Mouse (Mus musculus): ENCODE measurements around the gene Bglap3. TPM values are rescaled to one million over a fixed set of nuclear protein-coding genes. Genes with fewer than 3 reads are reported as not detected.
"Not testable (repeated sequence)": the region's sequence is repeated elsewhere in the genome, so short reads cannot be mapped to it uniquely, and the experiment has no call there.

The Bglap3 gene
- polyA plus RNA-seq, 1 experiment from 2014 or later = 0.10 TPM

DNA sequence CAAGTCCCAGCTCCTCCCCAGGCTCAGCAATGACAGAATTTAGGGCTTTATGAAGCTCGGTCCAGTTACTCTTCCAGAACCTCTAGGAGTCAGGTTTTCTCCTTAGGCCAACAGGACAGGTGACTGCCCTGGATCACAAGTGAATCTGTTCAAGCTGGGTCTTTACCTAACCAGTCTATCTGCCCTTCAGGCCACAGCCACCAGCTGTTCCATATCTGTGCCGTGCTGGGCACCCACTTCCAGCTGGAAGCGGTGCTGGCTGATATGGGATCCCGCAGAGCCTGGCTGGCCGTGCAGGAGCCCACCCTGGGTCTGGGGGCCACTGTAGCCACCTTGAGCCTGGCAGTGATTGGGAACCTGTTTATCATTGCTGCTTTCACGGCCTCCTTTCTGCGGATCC, 9.8 kb upstream of the Bglap3 start:
- not testable (repeated sequence) for H3K4me3 ChIP-seq (ENCODE audit: low read length); H3K36me3 ChIP-seq (ENCODE audit: control insufficient read depth, insufficient read depth, low read length); H3K4me1 ChIP-seq (ENCODE audit: control insufficient read depth, insufficient read depth, low read depth, low read length); H3K27ac ChIP-seq (ENCODE audit: low read depth, low read length); H3K9me3 ChIP-seq (ENCODE audit: control insufficient read depth, low read length); H3K4me2 ChIP-seq (ENCODE audit: low read length); H3K27me3 ChIP-seq (replicated peaks; ENCODE audit: control insufficient read depth, insufficient read depth, low read length); H3K9ac ChIP-seq (ENCODE audit: low read depth, low read length)
- 24% methylated on average over 1 of the region's 7 CpGs for WGBS
- ATAC-seq = peak; percentile 27; the same call in 1 of the 2 replicates

DNA sequence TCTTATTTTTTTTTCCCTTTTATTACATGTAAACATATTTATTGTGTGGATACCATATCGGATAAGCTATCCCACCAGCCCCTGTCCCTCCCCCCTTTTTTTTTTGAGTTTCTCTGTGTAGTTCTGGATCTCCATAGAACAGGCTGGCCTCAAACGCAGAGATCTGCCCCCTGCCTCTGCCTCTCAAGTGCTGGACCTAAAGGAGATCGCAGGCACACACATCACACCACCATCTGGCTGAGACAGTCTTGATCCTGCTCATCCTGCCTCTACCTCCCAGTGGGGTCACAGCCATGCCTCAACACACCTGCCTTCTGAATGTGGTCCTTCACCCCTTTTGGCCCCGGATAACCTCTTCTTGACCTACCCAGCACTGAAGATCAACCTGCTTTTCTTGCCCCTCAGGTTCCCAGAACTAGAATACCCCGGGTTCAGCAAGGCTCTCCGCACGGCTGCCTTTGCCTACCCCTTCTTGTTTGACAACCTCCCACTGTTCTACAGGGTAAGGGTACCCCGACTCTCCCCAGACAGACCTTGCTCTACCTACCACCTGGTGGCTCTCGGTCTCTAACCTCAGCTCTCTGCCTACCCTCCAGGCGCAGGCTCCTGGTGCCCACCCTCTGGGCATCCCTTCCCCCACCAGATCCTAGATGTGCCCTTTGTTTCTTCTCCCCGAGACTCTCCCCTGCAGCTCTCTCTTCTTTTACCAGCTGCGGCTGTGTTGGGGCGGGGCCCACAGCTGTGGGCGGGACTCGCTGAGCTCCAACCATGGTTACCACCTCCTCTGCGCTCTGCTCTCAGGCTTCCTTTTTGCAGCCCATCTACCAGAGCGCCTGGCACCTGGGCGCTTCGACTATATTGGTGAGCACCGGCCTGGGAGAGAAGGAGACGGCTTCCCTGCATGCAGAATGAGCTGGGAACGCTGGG, 9.1 kb upstream of the Bglap3 start:
- H3K27me3 ChIP-seq (replicated peaks; ENCODE audit: control insufficient read depth, insufficient read depth, low read length); H3K9me3 ChIP-seq (ENCODE audit: control insufficient read depth, low read length); H3K4me1 ChIP-seq (ENCODE audit: control insufficient read depth, insufficient read depth, low read depth, low read length); H3K36me3 ChIP-seq (ENCODE audit: control insufficient read depth, insufficient read depth, low read length): not testable (repeated sequence)
- peak overlapping the region; percentile 17; the same call in 1 of the 2 replicates for H3K4me3 ChIP-seq (ENCODE audit: low read length)
- WGBS = 6% methylated on average over 17 of the region's 22 CpGs
- 0 out of 2 replicates have a peak overlapping the region, but pooled peaks have one; percentile 29 for H3K27ac ChIP-seq (ENCODE audit: low read depth, low read length)
- peak; percentile 89 for ATAC-seq
- peak overlapping the region; percentile 55 for H3K9ac ChIP-seq (ENCODE audit: low read depth, low read length)
- peak overlapping the region; percentile 50 for H3K4me2 ChIP-seq (ENCODE audit: low read length)

DNA sequence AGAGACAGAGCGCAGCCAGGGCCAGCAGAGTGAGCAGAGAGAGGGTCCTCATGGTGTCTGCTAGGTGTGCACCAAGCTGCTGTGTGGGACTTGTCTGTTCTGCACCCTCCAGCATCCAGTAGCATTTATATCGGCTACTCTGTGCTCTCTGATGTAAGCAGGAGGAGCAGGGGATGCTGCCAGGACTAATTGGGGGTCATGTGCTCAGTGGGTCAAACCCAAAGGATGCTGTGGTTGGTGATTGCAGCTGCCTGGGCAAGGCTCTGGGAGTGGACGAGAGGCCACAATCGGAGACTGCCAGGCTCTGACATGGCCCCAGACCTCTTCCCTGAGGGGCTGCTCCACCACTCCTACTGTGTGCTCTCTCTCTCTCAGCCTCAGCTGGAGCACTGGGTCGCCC, 6.1 kb upstream of the Bglap3 start, which contains the start of gene Bglap2:
Gene Bglap2, minus strand, starts transcription at position 101 of the 400 bp plus-strand sequence.
- not testable (repeated sequence) for H3K27me3 ChIP-seq (replicated peaks; ENCODE audit: control insufficient read depth, insufficient read depth, low read length); ATAC-seq; H3K27ac ChIP-seq (ENCODE audit: low read depth, low read length); H3K4me3 ChIP-seq (ENCODE audit: low read length); H3K9me3 ChIP-seq (ENCODE audit: control insufficient read depth, low read length); H3K4me2 ChIP-seq (ENCODE audit: low read length); H3K36me3 ChIP-seq (ENCODE audit: control insufficient read depth, insufficient read depth, low read length); H3K9ac ChIP-seq (ENCODE audit: low read depth, low read length); H3K4me1 ChIP-seq (ENCODE audit: control insufficient read depth, insufficient read depth, low read depth, low read length)
- WGBS = 73% methylated on average over 4 of the region's 5 CpGs

GRCm38 (mm10) chr3:88376644-88377043, 4.1 kb upstream of the Bglap3 start:
- not testable (repeated sequence) for H3K4me1 ChIP-seq (ENCODE audit: control insufficient read depth, insufficient read depth, low read depth, low read length); H3K27ac ChIP-seq (ENCODE audit: low read depth, low read length); H3K27me3 ChIP-seq (replicated peaks; ENCODE audit: control insufficient read depth, insufficient read depth, low read length); H3K4me2 ChIP-seq (ENCODE audit: low read length); H3K4me3 ChIP-seq (ENCODE audit: low read length); H3K36me3 ChIP-seq (ENCODE audit: control insufficient read depth, insufficient read depth, low read length); H3K9ac ChIP-seq (ENCODE audit: low read depth, low read length); H3K9me3 ChIP-seq (ENCODE audit: control insufficient read depth, low read length)
- ATAC-seq = peak; percentile 48
- 20% methylated on average over 6 of the region's 7 CpGs for WGBS

DNA sequence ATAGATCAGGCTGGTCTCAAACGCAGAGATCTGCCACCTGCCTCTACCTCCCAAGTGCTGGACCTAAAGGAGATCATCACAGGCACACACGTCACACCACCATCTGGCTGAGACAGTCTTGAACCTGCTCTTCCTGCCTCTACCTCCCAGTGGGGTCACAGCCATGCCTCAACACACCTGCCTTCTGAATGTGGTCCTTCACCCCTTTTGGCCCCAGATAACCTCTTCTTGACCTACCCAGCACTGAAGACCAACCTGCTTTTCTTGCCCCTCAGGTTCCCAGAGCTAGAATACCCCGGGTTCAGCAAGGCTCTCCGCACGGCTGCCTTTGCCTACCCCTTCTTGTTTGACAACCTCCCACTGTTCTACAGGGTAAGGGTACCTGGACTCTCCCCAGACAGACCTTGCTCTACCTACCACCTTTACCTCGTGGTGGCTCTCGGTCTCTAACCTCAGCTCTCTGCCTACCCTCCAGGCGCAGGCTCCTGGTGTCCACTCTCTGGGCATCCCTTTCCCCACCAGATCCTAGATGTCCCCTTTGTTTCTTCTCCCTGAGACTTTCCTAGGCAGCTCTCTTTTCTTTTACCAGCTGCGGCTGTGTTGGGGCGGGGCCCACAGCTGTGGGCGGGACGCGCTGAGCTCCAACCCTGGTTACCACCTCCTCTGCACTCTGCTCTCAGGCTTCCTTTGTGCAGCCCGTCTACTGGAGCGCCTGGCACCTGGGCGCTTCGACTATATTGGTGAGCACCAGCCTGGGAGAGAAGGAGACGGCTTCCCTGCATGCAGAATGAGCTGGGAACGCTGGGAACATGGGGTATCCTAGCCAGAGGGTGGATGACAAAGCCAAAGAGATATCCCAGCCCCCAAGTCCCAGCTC, 3.4 kb upstream of the Bglap3 start:
- not testable (repeated sequence) for H3K27me3 ChIP-seq (replicated peaks; ENCODE audit: control insufficient read depth, insufficient read depth, low read length); H3K9me3 ChIP-seq (ENCODE audit: control insufficient read depth, low read length); H3K9ac ChIP-seq (ENCODE audit: low read depth, low read length); H3K4me3 ChIP-seq (ENCODE audit: low read length); H3K27ac ChIP-seq (ENCODE audit: low read depth, low read length); H3K4me1 ChIP-seq (ENCODE audit: control insufficient read depth, insufficient read depth, low read depth, low read length); H3K36me3 ChIP-seq (ENCODE audit: control insufficient read depth, insufficient read depth, low read length)
- peak; percentile 90 for ATAC-seq
- WGBS = 13% methylated on average over 16 of the region's 19 CpGs
- H3K4me2 ChIP-seq (ENCODE audit: low read length) = peak overlapping the region; percentile 32

GRCm38 (mm10) chr3:88368511-88368910, 4.0 kb downstream of the Bglap3 start:
- not testable (repeated sequence) for H3K9me3 ChIP-seq (ENCODE audit: control insufficient read depth, low read length); H3K27me3 ChIP-seq (replicated peaks; ENCODE audit: control insufficient read depth, insufficient read depth, low read length); H3K4me2 ChIP-seq (ENCODE audit: low read length); H3K9ac ChIP-seq (ENCODE audit: low read depth, low read length); H3K4me3 ChIP-seq (ENCODE audit: low read length); H3K27ac ChIP-seq (ENCODE audit: low read depth, low read length); H3K4me1 ChIP-seq (ENCODE audit: control insufficient read depth, insufficient read depth, low read depth, low read length); H3K36me3 ChIP-seq (ENCODE audit: control insufficient read depth, insufficient read depth, low read length); ATAC-seq
- 88% methylated on average over 7 of the region's 7 CpGs for WGBS

- H3K27me3 ChIP-seq (replicated peaks; ENCODE audit: control insufficient read depth, insufficient read depth, low read length); H3K9ac ChIP-seq (ENCODE audit: low read depth, low read length); H3K9me3 ChIP-seq (ENCODE audit: control insufficient read depth, low read length); H3K4me2 ChIP-seq (ENCODE audit: low read length); H3K4me3 ChIP-seq (ENCODE audit: low read length); H3K4me1 ChIP-seq (ENCODE audit: control insufficient read depth, insufficient read depth, low read depth, low read length); H3K27ac ChIP-seq (ENCODE audit: low read depth, low read length); H3K36me3 ChIP-seq (ENCODE audit: control insufficient read depth, insufficient read depth, low read length): not testable (repeated sequence)
- 47% methylated on average over 3 of the region's 7 CpGs for WGBS
- peak; percentile 24; the same call in 1 of the 2 replicates for ATAC-seq
These were observed 5.0 kb downstream of the Bglap3 start for GRCm38 (mm10) chr3:88367517-88367916.

- WGBS = 0% methylated on average over 17 of the region's 22 CpGs
- peak overlapping the region; percentile 39 for H3K4me2 ChIP-seq (ENCODE audit: low read length)
These were observed 5.6 kb downstream of the Bglap3 start for GRCm38 (mm10) chr3:88366830-88367428.

More at GRCm38 (mm10) chr3:88366830-88367428, 5.6 kb downstream of the Bglap3 start:
- Histone ChIP-seq H3K9ac (ENCODE audit: low read depth, low read length) (peak overlapping the region; percentile 27; the same call in 1 of the 2 replicates), H3K4me3 (ENCODE audit: low read length) (peak overlapping the region; percentile 25)
- H3K36me3 ChIP-seq (ENCODE audit: control insufficient read depth, insufficient read depth, low read length); H3K27me3 ChIP-seq (replicated peaks; ENCODE audit: control insufficient read depth, insufficient read depth, low read length); H3K27ac ChIP-seq (ENCODE audit: low read depth, low read length); H3K4me1 ChIP-seq (ENCODE audit: control insufficient read depth, insufficient read depth, low read depth, low read length); H3K9me3 ChIP-seq (ENCODE audit: control insufficient read depth, low read length): not testable (repeated sequence)
- peak; percentile 81 for ATAC-seq

Data from hindbrain, embryonic 16.5 days (tissue).